Mouse (Mus musculus): ENCODE results near the gene Gm49318. TPM values are rescaled to one million over a fixed set of nuclear protein-coding genes. Genes with fewer than 3 reads are reported as not detected.
"Not testable (repeated sequence)": the region's sequence is repeated elsewhere in the genome, so short reads cannot be mapped to it uniquely, and the experiment has no call there.

Gene Gm49318
- polyA plus RNA-seq, 1 experiment from 2014 or later = not detected

GRCm38 (mm10) chr9:22092746-22093145, 21.7 kb upstream of the Gm49318 start:
- no peak for ATAC-seq (ENCODE audit: extremely low read depth, insufficient number of reproducible peaks, low FRiP score, low TSS enrichment)
- Histone ChIP-seq H3K36me3 (no peaks in the 10 kb centered on the region), H3K9ac (no peak overlapping the region), H3K27ac (replicated peaks) (no peak overlapping the region), H3K4me1 (peaks cover 15% of the 10 kb centered on the region), H3K9me3 (no peaks in the 10 kb centered on the region), H3K4me2 (no peak overlapping the region), H3K27me3 (replicated peaks) (0 out of 2 replicates have a peak, but pooled peaks cover 5% of the 10 kb centered on the region), H3K4me3 (no peak overlapping the region)
- WGBS = 78% methylated on average over 6 of the region's 6 CpGs

GRCm38 (mm10) chr9:22089986-22090385, 18.9 kb upstream of the Gm49318 start:
- Histone ChIP-seq H3K4me3 (no peak overlapping the region), H3K4me1 (peaks cover 24% of the 10 kb centered on the region), H3K4me2 (no peak overlapping the region), H3K27ac (replicated peaks) (no peak overlapping the region; the same call in 1 of the 2 replicates), H3K9me3 (no peaks in the 10 kb centered on the region), H3K27me3 (replicated peaks) (0 out of 2 replicates have a peak, but pooled peaks cover 5% of the 10 kb centered on the region), H3K36me3 (no peaks in the 10 kb centered on the region), H3K9ac (no peak overlapping the region)
- ATAC-seq (ENCODE audit: extremely low read depth, insufficient number of reproducible peaks, low FRiP score, low TSS enrichment) = no peak
- 67% methylated on average over 7 of the region's 7 CpGs for WGBS

- WGBS = 97% methylated on average over 7 of the region's 7 CpGs
- Histone ChIP-seq H3K27ac (replicated peaks) (no peak overlapping the region), H3K9me3 (no peaks in the 10 kb centered on the region), H3K4me2 (no peak overlapping the region), H3K4me1 (peaks cover 30% of the 10 kb centered on the region), H3K4me3 (no peak overlapping the region), H3K36me3 (no peaks in the 10 kb centered on the region), H3K9ac (no peak overlapping the region), H3K27me3 (replicated peaks) (0 out of 2 replicates have a peak, but pooled peaks cover 5% of the 10 kb centered on the region)
- ATAC-seq (ENCODE audit: extremely low read depth, insufficient number of reproducible peaks, low FRiP score, low TSS enrichment) = no peak
Observed at GRCm38 (mm10) chr9:22089281-22089680, 18.2 kb upstream of the Gm49318 start.

- H3K9ac ChIP-seq = peak overlapping the region; percentile 30
- no peaks in the 10 kb centered on the region for H3K27me3 ChIP-seq (replicated peaks)
- WGBS = 78% methylated on average over 2 of the region's 2 CpGs
- H3K27ac ChIP-seq (replicated peaks) = no peak overlapping the region
- H3K36me3 ChIP-seq = peaks cover 13% of the 10 kb centered on the region; the same call in 1 of the 2 replicates
- H3K4me1 ChIP-seq = peaks cover 34% of the 10 kb centered on the region
- no peak for ATAC-seq (ENCODE audit: extremely low read depth, insufficient number of reproducible peaks, low FRiP score, low TSS enrichment)
- no peaks in the 10 kb centered on the region for H3K9me3 ChIP-seq
- no peak overlapping the region for H3K4me2 ChIP-seq
- H3K4me3 ChIP-seq = no peak overlapping the region
Observed at GRCm38 (mm10) chr9:22087034-22087618, 16.1 kb upstream of the Gm49318 start.

GRCm38 (mm10) chr9:22086012-22086411, 15.0 kb upstream of the Gm49318 start:
- Histone ChIP-seq H3K9me3 (no peaks in the 10 kb centered on the region), H3K27me3 (replicated peaks) (no peaks in the 10 kb centered on the region), H3K9ac (peak overlapping the region; percentile 90), H3K27ac (replicated peaks) (peak overlapping the region; percentile 76), H3K4me2 (peak overlapping the region; percentile 82), H3K4me3 (peak overlapping the region; percentile 83), H3K4me1 (peaks cover 34% of the 10 kb centered on the region), H3K36me3 (peaks cover 14% of the 10 kb centered on the region; the same call in 1 of the 2 replicates)
- ATAC-seq (ENCODE audit: extremely low read depth, insufficient number of reproducible peaks, low FRiP score, low TSS enrichment) = no peak
- WGBS = 71% methylated on average over 6 of the region's 6 CpGs

GRCm38 (mm10) chr9:22085022-22085834, 14.2 kb upstream of the Gm49318 start, which contains the start of gene Ecsit:
Ecsit (minus strand) TSS chr9:22085438.
- Histone ChIP-seq H3K4me3 (peak within 1 kb of the TSS; percentile 83), H3K27me3 (replicated peaks) (no peaks in the 10 kb centered on the region), H3K36me3 (peaks cover 18% of the 10 kb centered on the region), H3K27ac (replicated peaks) (peak within 1 kb of the TSS; percentile 76), H3K9ac (peak within 1 kb of the TSS; percentile 90), H3K9me3 (no peaks in the 10 kb centered on the region), H3K4me1 (peaks cover 34% of the 10 kb centered on the region), H3K4me2 (peak within 1 kb of the TSS; percentile 82)
- WGBS = under 1% methylated on average over 48 of the region's 48 CpGs
- ATAC-seq (ENCODE audit: extremely low read depth, insufficient number of reproducible peaks, low FRiP score, low TSS enrichment) = peak; percentile 95

- Histone ChIP-seq H3K9me3 (no peaks in the 10 kb centered on the region), H3K36me3 (peaks cover 24% of the 10 kb centered on the region), H3K4me2 (peak overlapping the region; percentile 82), H3K4me3 (peak overlapping the region; percentile 83), H3K27ac (replicated peaks) (peak overlapping the region; percentile 64), H3K9ac (peak overlapping the region; percentile 90), H3K27me3 (replicated peaks) (no peaks in the 10 kb centered on the region), H3K4me1 (peaks cover 34% of the 10 kb centered on the region)
- 32% methylated on average over 4 of the region's 4 CpGs for WGBS
- no peak for ATAC-seq (ENCODE audit: extremely low read depth, insufficient number of reproducible peaks, low FRiP score, low TSS enrichment)
Observed at GRCm38 (mm10) chr9:22084667-22085021, 13.6 kb upstream of the Gm49318 start.

GRCm38 (mm10) chr9:22076223-22076622, 5.2 kb upstream of the Gm49318 start:
- Histone ChIP-seq H3K9me3 (no peaks in the 10 kb centered on the region), H3K9ac (no peak overlapping the region), H3K4me1 (no peaks in the 10 kb centered on the region), H3K27me3 (replicated peaks) (no peaks in the 10 kb centered on the region), H3K27ac (replicated peaks) (no peak overlapping the region), H3K36me3 (peaks cover 67% of the 10 kb centered on the region), H3K4me2 (no peak overlapping the region), H3K4me3 (no peak overlapping the region)
- ATAC-seq (ENCODE audit: extremely low read depth, insufficient number of reproducible peaks, low FRiP score, low TSS enrichment) = no peak
- WGBS = 88% methylated on average over 23 of the region's 23 CpGs

GRCm38 (mm10) chr9:22075778-22076177, 4.7 kb upstream of the Gm49318 start:
- H3K9ac ChIP-seq; H3K4me2 ChIP-seq; H3K9me3 ChIP-seq; ATAC-seq (ENCODE audit: extremely low read depth, insufficient number of reproducible peaks, low FRiP score, low TSS enrichment); H3K27me3 ChIP-seq (replicated peaks); H3K4me3 ChIP-seq; H3K4me1 ChIP-seq; H3K27ac ChIP-seq (replicated peaks): not testable (repeated sequence)
- WGBS = 84% methylated on average over 5 of the region's 5 CpGs
- H3K36me3 ChIP-seq = peaks cover 67% of the 10 kb centered on the region

- no peaks in the 10 kb centered on the region for H3K9me3 ChIP-seq
- H3K4me1 ChIP-seq = peaks cover 11% of the 10 kb centered on the region
- no peak overlapping the region for H3K9ac ChIP-seq
- no peak for ATAC-seq (ENCODE audit: extremely low read depth, insufficient number of reproducible peaks, low FRiP score, low TSS enrichment)
- no peaks in the 10 kb centered on the region for H3K27me3 ChIP-seq (replicated peaks)
- H3K4me2 ChIP-seq = no peak overlapping the region
- no peak overlapping the region for H3K4me3 ChIP-seq
- no peak overlapping the region for H3K27ac ChIP-seq (replicated peaks)
- peaks cover 60% of the 10 kb centered on the region for H3K36me3 ChIP-seq
- 92% methylated on average over 4 of the region's 4 CpGs for WGBS
Observed at GRCm38 (mm10) chr9:22072276-22072675, 1.2 kb upstream of the Gm49318 start.

- H3K9ac ChIP-seq = peak overlapping the region; percentile 73
- H3K9me3 ChIP-seq = no peaks in the 10 kb centered on the region
- peak overlapping the region; percentile 99 for H3K27ac ChIP-seq (replicated peaks)
- H3K4me2 ChIP-seq = peak overlapping the region; percentile 70
- ATAC-seq (ENCODE audit: extremely low read depth, insufficient number of reproducible peaks, low FRiP score, low TSS enrichment) = no peak
- no peaks in the 10 kb centered on the region for H3K27me3 ChIP-seq (replicated peaks)
- 66% methylated on average over 4 of the region's 4 CpGs for WGBS
- peaks cover 11% of the 10 kb centered on the region for H3K4me1 ChIP-seq
- peak overlapping the region; percentile 77 for H3K4me3 ChIP-seq
- H3K36me3 ChIP-seq = peaks cover 60% of the 10 kb centered on the region
Observed at GRCm38 (mm10) chr9:22069881-22070553, 1.0 kb downstream of the Gm49318 start.
